Mouse (Mus musculus): ENCODE data around the gene Dst.

The Dst gene

GRCm38 (mm10) chr1:33908191-33908962, at the start of gene Dst:
Gene Dst (plus strand): TSS chr1:33908225.
- DNase-seq (ENCODE audit: extremely low read depth, insufficient read length, low spot score), result no peak

GRCm38 (mm10) chr1:33869031-33869430, 39.0 kb upstream of the Dst start:
- no peak for DNase-seq (ENCODE audit: extremely low read depth, insufficient read length, low spot score)

- no peak for DNase-seq (ENCODE audit: extremely low read depth, insufficient read length, low spot score)
Observed at GRCm38 (mm10) chr1:33869437-33869836, 38.6 kb upstream of the Dst start.

- no peak for DNase-seq (ENCODE audit: extremely low read depth, insufficient read length, low spot score)
Observed at GRCm38 (mm10) chr1:33873561-33873960, 34.5 kb upstream of the Dst start.

- no peak for DNase-seq (ENCODE audit: extremely low read depth, insufficient read length, low spot score)
Observed at GRCm38 (mm10) chr1:33875691-33876090, 32.3 kb upstream of the Dst start.

GRCm38 (mm10) chr1:33876416-33876815, 31.6 kb upstream of the Dst start:
- no peak for DNase-seq (ENCODE audit: extremely low read depth, insufficient read length, low spot score)

- no peak for DNase-seq (ENCODE audit: extremely low read depth, insufficient read length, low spot score)
Observed at GRCm38 (mm10) chr1:33878170-33878569, 29.9 kb upstream of the Dst start.

GRCm38 (mm10) chr1:33883102-33883839, 24.8 kb upstream of the Dst start:
- DNase-seq (ENCODE audit: extremely low read depth, insufficient read length, low spot score), result peak; percentile 26

- peak; percentile 29 for DNase-seq (ENCODE audit: extremely low read depth, insufficient read length, low spot score)
Observed at GRCm38 (mm10) chr1:33892784-33893183, 15.2 kb upstream of the Dst start.

- DNase-seq (ENCODE audit: extremely low read depth, insufficient read length, low spot score), result no peak
Observed at GRCm38 (mm10) chr1:33896116-33896515, 11.9 kb upstream of the Dst start.

- no peak for DNase-seq (ENCODE audit: extremely low read depth, insufficient read length, low spot score)
Observed at GRCm38 (mm10) chr1:33896666-33897065, 11.4 kb upstream of the Dst start.

GRCm38 (mm10) chr1:33897426-33897825, 10.6 kb upstream of the Dst start:
- DNase-seq (ENCODE audit: extremely low read depth, insufficient read length, low spot score), result no peak

- no peak for DNase-seq (ENCODE audit: extremely low read depth, insufficient read length, low spot score)
Observed at GRCm38 (mm10) chr1:33898373-33898772, 9.7 kb upstream of the Dst start.

GRCm38 (mm10) chr1:33900175-33900574, 7.8 kb upstream of the Dst start:
- peak; percentile 62 for DNase-seq (ENCODE audit: extremely low read depth, insufficient read length, low spot score)

- no peak for DNase-seq (ENCODE audit: extremely low read depth, insufficient read length, low spot score)
Observed at GRCm38 (mm10) chr1:33903587-33903986, 4.4 kb upstream of the Dst start.

GRCm38 (mm10) chr1:33906216-33906615, 1.8 kb upstream of the Dst start:
- peak; percentile 7 for DNase-seq (ENCODE audit: extremely low read depth, insufficient read length, low spot score)

GRCm38 (mm10) chr1:33906927-33907326, 1.1 kb upstream of the Dst start:
- DNase-seq (ENCODE audit: extremely low read depth, insufficient read length, low spot score), result peak; percentile 63

- peak; percentile 92 for DNase-seq (ENCODE audit: extremely low read depth, insufficient read length, low spot score)
Observed at GRCm38 (mm10) chr1:33907421-33908190, 419 bp upstream of the Dst start, which contains the start of gene Bend6. Gene Bend6 (minus strand): TSS chr1:33907816.

- DNase-seq (ENCODE audit: extremely low read depth, insufficient read length, low spot score), result no peak
Observed at GRCm38 (mm10) chr1:33911589-33911988, 3.6 kb downstream of the Dst start.

GRCm38 (mm10) chr1:33916554-33916953, 8.5 kb downstream of the Dst start:
- DNase-seq (ENCODE audit: extremely low read depth, insufficient read length, low spot score), result no peak

- DNase-seq (ENCODE audit: extremely low read depth, insufficient read length, low spot score), result no peak
Observed at GRCm38 (mm10) chr1:33922975-33923374, 14.9 kb downstream of the Dst start.
